Mouse (Mus musculus): ENCODE measurements at regions not wholly inside any gene's neighbourhood (a gene's known extent, or its start where the extent isn't known, plus 50 kb on each side); places are given as distances from the start of the nearest gene placed in this dataset.
"Not testable (repeated sequence)": the region's sequence is repeated elsewhere in the genome, so short reads cannot be mapped to it uniquely, and the experiment has no call there.

- peak; percentile 78 for DNase-seq (ENCODE audit: low spot score)
Measured at GRCm38 (mm10) chr4:5590531-5590930, 797.4 kb upstream of the Impad1 start.

DNA sequence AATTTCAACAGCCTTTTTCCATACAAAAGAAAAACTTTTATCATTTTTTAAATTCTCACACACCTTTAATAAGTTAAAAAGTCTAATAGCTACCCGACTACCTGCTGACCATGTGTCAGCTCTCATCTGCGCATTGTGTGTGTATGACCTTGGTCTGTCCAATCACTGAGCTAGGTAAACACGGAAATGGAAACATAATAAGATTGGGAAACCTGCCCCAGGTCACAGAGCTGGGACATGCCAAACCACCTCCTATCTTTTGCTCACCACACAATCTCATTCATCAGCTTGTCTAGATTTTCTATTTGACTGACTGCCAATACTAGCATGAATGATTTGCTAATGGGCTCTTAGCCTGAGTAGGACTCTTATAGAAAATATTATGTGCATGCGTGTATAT lies 794.3 kb upstream of the Impad1 start:
- no peak for DNase-seq (ENCODE audit: low spot score)

DNA sequence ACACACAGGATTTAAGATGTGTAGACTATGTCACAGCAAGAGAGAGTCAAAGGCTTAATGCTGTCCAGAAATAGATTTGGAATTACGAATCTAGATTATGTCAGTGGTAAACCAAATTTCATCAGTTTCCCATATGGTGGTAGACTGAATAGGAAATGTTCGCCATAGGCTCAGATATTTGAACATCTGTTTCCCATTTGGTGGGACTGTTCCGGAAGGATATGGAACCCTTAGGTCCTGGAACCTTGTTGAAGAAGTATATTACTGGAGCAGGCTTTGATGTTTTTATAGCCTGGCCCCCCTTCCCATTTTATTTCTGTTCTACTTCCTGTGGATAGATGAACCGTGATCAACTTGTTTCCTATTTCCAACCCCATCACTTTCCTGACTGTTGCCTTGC lies 792.0 kb upstream of the Impad1 start:
- no peak for DNase-seq (ENCODE audit: low spot score)

DNA sequence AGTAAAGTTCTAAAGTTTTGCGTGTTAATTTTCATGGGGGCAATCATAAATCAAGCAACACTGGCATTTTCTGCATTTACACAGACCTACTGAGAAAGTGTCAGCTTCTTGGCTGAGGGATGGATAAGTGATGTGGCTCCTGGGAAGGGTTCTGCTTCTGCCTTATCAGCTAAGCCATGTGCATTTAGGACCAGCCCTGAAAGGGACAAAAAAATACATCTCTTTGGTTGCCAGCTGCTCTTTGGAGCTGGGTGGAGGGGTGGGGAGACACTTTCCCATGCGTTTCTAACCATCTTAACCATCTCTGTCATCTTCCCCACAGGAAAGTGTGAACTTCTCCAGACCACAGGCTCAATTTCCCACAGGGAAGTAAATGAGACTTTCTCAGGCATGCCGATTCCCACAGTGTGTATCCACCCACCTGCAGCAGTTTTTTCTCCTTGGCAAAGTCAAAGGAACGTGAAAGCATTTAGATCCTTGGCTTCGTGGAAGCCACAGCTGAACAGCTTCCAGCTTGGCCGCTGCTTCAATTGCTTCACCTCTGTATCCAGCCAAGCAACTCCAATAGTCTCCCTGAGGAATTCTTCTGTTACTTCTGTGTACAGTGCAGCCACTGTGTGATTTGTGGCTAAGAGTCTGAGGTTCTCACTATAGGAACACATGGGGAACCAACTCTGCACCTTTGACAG lies 791.0 kb upstream of the Impad1 start:
- DNase-seq (ENCODE audit: low spot score) = no peak

- no peak for DNase-seq (ENCODE audit: low spot score)
Measured at GRCm38 (mm10) chr4:5568076-5568475, 774.9 kb upstream of the Impad1 start.

DNA sequence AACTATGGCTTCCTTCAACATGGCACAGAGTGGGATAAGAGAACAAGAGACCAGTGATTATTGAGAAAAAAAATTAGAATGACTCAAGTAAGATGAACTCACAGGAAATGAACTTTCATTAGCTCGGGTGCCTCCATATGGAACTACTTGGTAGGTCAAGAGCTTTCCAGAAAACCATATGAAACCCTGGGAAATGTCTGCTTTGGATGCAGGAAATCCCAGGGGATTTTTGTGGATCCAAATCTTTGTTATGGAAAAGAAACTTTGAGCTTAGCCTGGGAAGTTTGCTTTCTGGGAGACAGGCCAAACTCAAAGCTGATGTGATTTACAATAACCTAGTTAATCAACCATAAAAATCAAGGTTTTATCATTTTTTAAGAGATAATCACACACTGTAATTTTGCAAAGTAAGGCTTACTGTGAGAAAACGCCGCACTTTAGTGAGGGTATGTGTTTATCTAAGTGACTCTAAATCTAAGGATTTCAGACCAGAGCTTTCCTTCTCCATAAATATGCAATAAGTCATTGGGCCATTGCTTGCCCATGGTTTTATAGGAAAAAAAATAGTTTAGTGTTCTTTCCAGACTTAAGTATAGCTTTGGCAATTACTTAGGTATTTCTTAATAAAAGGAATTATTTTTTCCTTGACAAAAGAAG lies 767.0 kb upstream of the Impad1 start:
- peak; percentile 59 for DNase-seq (ENCODE audit: low spot score)

DNA sequence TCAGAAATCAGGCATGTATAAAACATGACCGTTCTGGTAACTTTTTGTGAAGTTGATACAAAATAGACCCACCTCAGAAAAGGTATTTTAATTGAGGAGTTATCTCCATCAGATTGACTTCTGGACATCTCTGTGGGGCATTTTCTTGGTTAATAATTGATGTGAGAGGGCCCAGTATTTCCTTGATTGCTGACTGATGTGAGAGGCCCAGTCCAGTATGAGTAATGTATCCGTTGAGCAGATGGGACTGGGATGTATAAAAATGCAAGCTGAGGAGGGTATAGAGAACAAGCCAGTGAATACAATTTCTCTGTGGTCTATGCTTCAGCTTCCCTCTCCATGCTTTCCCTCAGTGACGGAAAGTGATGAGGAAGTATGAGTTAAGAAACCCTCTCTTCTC lies 747.0 kb upstream of the Impad1 start:
- DNase-seq (ENCODE audit: low spot score) = no peak

DNA sequence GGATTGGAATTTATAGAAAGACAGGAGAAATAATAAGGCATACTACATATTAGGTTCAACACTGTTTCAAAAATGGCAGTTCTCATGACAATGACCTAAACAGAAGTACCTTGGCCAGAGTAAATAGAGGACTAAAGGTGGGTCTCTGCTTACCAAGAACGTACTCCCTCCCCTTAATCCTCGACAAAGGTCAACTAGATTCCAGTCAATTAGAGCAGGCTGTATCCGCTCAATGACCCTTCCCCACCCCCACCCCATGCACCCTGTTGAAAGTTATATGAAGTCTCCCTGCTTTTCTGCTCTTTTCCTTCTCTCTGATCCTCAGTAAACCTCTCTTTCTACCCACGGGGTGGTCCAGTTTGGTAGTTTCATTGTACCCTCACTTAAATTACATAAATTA lies 737.3 kb upstream of the Impad1 start:
- DNase-seq (ENCODE audit: low spot score) = no peak

DNA sequence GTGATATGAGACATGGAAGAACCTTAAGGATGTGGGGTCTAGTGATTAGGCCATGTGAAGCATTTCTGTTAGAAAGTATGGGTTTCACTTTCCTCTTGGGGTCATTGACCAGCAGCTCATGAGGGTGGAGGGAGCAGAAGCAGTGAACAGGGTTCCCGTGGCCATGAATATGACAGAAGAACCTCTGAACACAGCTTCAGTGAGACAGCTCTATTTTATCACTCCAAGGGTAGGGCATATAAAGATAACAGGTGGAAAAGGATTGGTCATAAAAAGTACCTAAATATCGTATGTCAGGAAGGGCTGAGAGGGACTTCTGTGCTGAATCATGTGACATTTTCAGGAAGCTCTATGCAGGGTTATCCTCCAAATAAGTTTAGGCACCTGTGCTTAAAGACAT lies 725.4 kb upstream of the Impad1 start:
- DNase-seq (ENCODE audit: low spot score) = no peak

- DNase-seq (ENCODE audit: low spot score) = not testable (repeated sequence)
Measured at GRCm38 (mm10) chr4:5515426-5515825, 722.3 kb upstream of the Impad1 start.

- DNase-seq (ENCODE audit: low spot score) = no peak
Measured at GRCm38 (mm10) chr4:5511743-5512142, 718.6 kb upstream of the Impad1 start.

DNA sequence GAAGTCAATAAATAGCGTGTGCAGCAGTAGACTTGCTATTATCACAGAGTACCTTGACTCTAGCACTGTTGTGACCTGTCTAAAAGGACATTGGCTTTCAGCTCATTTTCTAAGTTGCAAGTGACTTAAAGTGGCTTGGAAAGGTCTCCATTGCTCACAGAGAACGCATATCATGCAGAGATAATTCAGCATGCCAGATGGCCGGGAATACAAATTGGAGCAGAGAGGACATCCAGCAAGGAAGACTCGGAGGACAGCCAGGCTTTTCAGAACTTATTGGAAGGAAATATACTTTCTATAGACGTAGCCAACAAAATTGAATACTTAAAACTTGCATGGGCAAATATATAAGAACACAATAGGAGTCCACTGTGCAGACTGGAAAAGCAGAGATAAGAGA lies 716.2 kb upstream of the Impad1 start:
- DNase-seq (ENCODE audit: low spot score) = no peak

- no peak for DNase-seq (ENCODE audit: low spot score)
Measured at GRCm38 (mm10) chr4:5495012-5495411, 701.9 kb upstream of the Impad1 start.

DNA sequence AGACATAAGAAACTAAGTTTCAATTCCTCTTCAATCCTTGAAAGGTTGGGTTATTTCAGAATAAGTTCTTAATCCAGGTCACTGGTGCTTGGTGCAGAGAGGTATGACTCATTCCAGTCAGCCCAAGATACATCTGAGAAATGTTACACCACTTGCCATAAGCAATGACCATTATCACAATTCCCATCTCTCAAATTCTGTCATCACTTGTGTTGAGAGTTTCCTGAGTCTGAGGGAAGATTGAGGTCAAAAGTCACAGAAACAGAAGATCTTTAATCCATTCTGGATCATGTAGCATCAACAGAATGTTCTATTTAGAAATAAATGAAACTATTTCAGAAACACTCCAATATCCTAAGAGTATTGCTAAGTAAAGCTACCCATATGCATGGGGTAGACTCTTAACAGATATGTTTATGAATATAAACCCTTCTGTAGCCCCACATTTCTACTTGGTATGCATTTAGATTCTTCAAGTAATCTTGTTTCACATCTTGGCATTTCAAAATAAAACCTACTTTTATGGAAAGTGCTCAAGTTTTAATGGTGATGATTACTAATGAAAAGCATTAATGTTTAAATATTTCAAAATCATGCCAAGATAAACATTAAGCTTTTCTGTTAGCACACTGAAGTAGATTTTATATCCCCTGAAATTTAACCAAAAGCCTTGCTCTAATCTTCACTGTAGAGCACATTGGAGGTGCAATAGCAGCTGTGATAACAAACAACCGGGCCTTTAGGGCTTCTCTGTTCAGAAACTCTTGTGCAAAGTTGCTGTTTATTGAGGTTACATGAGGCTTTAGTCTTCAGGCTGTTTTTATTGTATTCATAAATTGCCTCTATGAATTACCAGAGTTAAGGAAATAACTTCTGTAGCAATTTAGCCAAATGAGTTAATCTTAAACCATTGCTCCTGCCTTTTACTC lies 701.2 kb upstream of the Impad1 start:
- peak; percentile 5 for DNase-seq (ENCODE audit: low spot score)

- no peak for DNase-seq (ENCODE audit: low spot score)
Measured at GRCm38 (mm10) chr4:5486786-5487185, 693.6 kb upstream of the Impad1 start.

- DNase-seq (ENCODE audit: low spot score) = no peak
Measured at GRCm38 (mm10) chr4:5471891-5472558, 678.9 kb upstream of the Impad1 start.

- no peak for DNase-seq (ENCODE audit: low spot score)
Measured at GRCm38 (mm10) chr4:5459028-5459695, 666.0 kb upstream of the Impad1 start.

GRCm38 (mm10) chr4:5450417-5450816 lies 657.3 kb upstream of the Impad1 start:
- DNase-seq (ENCODE audit: low spot score) = no peak

DNA sequence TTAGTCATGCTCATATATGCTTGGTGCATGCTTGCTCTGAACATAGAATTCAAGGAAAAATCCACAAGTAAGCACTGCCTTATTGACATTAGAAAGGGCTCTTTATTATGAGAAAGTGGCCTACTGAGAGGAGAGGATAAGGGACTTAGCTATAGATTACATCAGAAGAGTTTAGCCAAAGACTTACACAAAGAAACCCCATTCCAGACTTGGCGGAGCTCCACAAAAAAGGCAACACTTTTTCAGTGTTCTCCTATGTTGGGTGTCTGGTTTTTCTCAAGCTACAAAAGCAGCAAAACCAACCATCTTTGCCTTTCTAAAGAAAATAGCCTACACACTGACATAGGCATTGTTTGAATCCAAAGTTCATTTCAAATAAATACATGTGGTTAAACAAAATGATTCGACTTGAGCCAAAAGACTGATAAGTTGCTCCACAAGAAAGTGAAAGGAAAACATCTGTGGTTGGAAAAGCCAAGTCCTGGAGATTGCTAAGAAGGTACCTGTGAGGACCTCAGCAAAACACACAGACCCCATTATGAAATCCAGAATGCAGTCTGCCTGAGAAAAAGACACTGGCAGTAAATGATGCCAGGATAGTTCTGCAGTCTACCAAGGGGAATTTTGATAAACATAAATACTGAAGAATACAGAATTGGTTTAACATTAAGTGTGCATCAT lies 648.3 kb upstream of the Impad1 start:
- no peak for DNase-seq (ENCODE audit: low spot score)

DNA sequence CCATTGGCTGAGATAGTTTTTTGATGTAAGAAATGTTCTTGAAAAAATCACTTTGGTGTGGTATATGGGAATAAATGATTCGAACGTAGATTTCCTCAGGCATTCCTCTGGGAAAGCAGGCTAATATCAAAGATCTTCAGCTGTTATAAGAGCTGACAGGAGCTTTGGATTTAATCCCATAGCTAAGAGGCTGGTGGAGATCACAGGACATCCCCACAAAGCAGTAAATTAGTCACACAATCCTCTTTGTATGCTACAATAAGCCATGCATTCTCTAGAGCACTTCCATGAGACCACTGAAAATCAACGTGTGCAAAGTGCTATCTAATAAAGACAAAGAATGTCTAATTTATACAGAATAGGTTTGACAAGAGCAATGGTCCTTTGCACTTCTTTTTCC lies 643.9 kb upstream of the Impad1 start:
- DNase-seq (ENCODE audit: low spot score) = no peak

Data from embryo, embryonic 10.5 days (tissue).